Mouse (Mus musculus) heart, postnatal 25 days (tissue): ENCODE results near the gene Cdk15. TPM values are rescaled to one million over a fixed set of nuclear protein-coding genes. Genes with fewer than 3 reads are reported as not detected.

ENCODE experiments used
- DNase-seq: peaks from one replicate; pipeline ENCODE4 v3.0.0; 2022; ENCODE audit warnings: low spot score
- intact Hi-C: fragments of 180-260 bp; cut with DNase I; formaldehyde crosslinking; loops from one replicate; pipeline ENCODE4 v1.15.1; 2025
- total RNA-seq, 2 experiments: library from RNA; stranded (reverse); gene quantifications; 2 replicates each; pipeline ENCODE4 v1.2.3; 2021

Gene Cdk15
- total RNA-seq, 2 experiments from 2014 or later: not detected

DNA sequence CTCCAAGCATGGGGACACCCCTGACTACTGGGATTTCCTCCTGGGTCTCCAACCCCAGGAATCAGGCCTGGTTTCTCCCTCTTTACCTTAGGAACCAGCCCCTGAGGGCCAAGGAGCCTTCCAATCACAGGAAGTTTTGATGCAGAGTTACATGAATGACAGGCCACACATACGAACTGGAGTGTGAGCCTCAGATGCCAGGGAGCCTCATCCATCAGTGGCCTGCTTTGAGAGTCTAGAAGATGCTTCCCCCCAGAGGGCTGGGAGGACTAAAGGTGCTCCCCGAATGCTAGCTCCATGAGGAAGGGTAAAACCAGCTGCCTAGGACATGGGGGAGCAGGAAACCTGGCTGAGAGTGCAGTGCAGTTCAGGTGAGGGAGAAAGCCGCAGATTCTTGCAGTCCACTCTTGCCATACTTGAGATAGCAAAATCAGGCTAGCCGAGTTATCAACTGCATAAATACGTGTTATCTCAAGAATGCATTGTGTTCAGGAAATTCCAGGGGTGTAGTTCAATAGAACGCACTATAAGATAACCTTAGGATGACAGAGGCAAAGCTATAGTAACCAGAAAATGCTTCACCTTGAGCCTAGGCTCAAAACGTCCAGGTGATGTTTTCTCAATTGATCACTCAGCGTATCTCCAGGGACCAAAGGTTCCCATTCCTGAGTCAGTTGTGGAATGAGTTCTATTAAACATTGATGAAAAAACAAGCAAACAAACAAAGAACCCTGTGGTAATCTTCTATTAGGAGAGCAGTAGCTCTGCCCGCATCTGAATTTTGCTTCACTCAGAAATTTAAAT, 64.6 kb downstream of the Cdk15 start:
- intact Hi-C loops: no loop called here

GRCm38 (mm10) chr1:59321880-59322836, 65.5 kb downstream of the Cdk15 start:
- no peak for DNase-seq
- intact Hi-C loops: no loop called here

More for the DNA sequence above, 64.6 kb downstream of the Cdk15 start:
- no peak for DNase-seq

- DNase-seq: no peak
- intact Hi-C loops: no loop called here
These were observed 70.2 kb downstream of the Cdk15 start for GRCm38 (mm10) chr1:59326854-59327395.

DNA sequence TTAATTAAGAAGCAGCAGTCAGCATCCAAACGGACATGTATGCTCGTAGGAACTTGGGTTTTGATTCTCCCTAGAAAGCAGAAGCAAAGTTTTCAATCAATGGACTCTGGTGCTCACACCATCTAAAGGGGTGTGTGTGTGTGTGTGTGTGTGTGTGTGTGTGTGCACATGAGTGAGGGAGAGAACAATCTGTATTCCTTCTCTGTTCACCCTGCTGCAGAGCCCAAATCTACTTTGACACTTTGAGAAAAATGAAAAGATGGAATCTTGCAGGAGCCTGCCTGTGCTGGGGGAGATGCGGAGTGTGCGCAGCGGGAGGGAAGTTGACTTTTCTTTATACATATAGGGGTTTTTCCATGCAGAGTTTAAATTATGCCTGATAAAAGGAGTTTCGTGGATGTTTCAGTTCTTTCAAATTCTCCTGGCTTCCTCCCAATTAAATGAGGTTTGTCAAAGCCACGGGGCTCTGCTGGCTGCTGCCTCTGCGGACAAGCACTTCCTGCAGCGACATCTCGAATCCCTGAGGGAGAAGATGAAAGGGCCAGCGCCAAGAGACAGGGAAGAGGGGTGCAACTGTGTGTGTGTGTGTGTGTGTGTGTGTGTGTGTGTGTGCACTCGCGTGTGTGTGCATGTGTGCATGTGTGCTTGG, 76.2 kb downstream of the Cdk15 start:
- intact Hi-C loops: no loop called here
- no peak for DNase-seq

- intact Hi-C loops: no loop called here
- no peak for DNase-seq
These were observed 76.7 kb downstream of the Cdk15 start for GRCm38 (mm10) chr1:59333386-59333759.

- DNase-seq: no peak
- intact Hi-C loops: no loop called here
These were observed 77.3 kb downstream of the Cdk15 start for GRCm38 (mm10) chr1:59333860-59334561.

DNA sequence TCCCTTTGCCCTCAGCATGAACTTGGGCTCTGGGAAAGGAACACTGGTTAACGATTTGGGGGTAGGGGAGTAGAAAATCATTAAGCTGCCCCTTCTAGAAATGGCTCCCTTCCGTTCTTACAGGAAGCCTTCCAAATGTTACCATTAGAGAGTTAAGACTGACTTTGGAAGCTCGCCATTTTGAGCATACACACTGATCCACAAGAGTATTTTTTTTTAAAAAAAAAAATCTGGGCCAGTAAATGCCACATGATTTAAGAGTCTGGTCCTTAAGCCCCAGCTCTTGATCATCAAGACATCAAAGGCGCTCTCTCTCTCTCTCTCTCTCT, 77.8 kb downstream of the Cdk15 start:
- intact Hi-C loops: no loop called here
- no peak for DNase-seq

DNA sequence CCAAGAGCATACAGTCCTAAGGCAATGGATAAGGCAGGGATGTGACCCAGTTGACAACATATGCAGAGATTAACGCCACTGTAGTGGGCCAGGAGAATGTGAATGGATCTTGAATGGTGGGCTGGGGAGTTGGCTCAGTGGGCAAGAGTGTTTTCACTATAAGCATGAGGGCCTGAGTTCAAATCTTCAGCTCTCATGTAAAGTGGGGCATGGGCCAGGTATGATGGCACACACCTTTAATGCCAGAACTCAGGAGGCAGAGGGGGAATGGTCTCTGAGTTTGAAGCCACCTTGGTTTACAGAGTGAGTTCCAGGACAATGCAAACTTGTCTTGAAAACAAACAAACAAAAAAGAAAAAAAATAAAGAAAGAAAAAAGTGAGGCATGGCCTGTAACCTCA, 79.5 kb downstream of the Cdk15 start:
- intact Hi-C loops: no loop called here
- DNase-seq: no peak

- DNase-seq: no peak
- intact Hi-C loops: no loop called here
These were observed 84.3 kb downstream of the Cdk15 start for GRCm38 (mm10) chr1:59340814-59341588.

DNA sequence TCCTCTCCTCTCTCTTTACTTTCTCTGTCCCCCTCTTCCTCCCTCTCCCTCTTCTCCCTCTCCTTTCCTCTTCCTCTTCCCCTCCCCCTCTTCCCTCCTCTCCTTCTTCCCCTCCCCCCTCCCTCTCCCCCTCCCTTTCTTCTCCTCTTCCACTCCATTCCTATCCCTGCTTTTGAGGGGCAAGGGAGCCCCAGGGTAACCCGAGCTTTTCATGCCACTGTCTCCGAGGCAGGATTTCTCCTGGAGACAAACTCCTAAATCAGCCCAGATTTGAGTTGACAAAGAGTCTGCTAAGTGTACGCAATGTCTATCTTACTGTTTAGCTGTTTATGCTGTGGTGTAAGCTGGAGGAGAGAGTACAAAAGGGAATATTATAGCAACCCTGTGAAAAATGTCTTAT, 85.0 kb downstream of the Cdk15 start:
- intact Hi-C loops: no loop called here
- no peak for DNase-seq

- no peak for DNase-seq
- intact Hi-C loops: no loop called here
These were observed 85.4 kb downstream of the Cdk15 start for GRCm38 (mm10) chr1:59342146-59342545.

DNA sequence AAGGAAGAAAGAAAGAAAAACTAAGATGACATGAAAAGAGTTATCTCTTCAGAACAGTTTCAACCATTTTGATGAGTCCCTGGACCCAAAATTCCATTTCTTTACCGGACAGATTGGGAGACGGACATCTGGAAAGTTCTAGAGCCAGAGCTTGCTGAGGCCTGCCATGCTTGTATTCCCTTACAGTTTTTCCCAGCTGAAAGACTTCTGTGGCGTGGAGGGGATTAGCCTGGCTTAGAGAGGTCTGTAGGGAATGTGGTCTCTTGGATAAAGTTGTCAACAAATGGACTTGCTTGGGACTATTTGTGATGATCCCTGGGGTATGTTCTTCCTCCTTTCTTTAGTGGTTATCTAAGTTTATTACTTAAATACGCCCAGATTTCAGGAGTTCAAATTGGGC, 96.0 kb downstream of the Cdk15 start:
- DNase-seq: no peak
- intact Hi-C loops: no loop called here

DNA sequence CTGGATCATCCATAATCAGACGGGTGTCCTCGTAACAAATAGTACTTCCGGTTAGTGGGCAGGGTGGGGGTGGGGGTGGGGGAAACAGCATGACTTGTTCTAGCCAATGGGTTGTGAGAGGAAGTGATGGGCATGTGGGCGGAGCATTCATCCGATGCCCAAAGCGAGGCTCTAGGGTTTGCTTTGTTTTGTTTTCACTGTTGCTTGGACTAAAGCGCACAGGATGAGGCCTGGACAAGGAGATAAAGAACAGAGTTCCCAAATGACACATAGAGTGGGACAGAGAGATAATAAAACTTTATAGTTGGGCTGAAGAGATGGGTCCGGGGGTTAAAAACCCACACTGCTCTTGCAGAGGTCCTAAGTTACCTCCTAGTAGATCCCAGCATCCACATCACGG, 98.7 kb downstream of the Cdk15 start:
- DNase-seq: no peak
- intact Hi-C loops: no loop called here

- intact Hi-C loops: no loop called here
- no peak for DNase-seq
These were observed 102.4 kb downstream of the Cdk15 start for GRCm38 (mm10) chr1:59359136-59359535.

- no peak for DNase-seq
- intact Hi-C loops: no loop called here
These were observed 104.1 kb downstream of the Cdk15 start for GRCm38 (mm10) chr1:59360834-59361233.

DNA sequence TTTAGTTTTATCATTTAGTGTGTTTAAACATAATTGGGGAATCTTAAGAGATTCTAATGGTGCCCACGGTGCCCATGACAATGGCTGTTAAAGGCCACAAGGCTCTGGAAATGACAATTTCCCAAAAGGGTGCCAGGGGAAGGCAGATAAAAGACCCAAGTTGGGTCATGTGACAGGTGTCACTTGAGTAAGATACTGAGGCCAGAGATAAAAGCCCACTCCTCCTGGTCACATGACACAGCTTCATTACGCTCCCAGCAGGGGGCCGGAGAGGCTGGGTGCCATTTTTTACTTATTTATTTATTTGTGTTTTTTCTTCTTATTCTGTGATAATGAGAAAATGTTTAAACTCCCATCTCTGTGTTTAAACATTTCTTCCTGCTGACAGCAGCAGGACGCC, 104.8 kb downstream of the Cdk15 start:
- intact Hi-C loops: no loop called here
- no peak for DNase-seq

DNA sequence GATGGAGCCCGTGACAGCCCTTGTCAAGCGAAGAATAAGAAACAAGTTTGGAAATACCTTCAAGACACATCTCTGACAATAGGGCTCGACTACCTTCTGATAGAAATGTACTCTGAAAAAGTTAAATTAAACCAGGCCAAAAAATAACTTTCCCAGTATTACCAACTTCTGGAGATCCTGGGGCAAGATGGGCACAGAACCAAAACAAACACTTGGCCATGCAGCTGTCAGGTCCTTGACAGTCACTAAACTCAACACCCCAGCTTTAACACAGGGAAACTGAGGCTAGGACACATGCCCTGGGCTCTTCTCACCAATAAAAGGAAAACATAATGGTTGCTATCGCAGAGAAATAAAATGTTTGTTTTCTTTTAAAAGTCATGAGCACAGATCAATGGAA, 105.3 kb downstream of the Cdk15 start:
- no peak for DNase-seq
- intact Hi-C loops: no loop called here

GRCm38 (mm10) chr1:59364463-59365040, 107.8 kb downstream of the Cdk15 start:
- no peak for DNase-seq
- intact Hi-C loops: no loop called here
